Mouse (Mus musculus) liver, embryonic 14.5 days (tissue): ENCODE measurements around the gene Kctd21. TPM values are rescaled to one million over a fixed set of nuclear protein-coding genes. Genes with fewer than 3 reads are reported as not detected.

ENCODE experiments used
- ATAC-seq: fragments of 200-750 bp; cut with Nextera tagmentation; 2 replicates; pipeline ENCODE4 v1.8.0; 2017; ENCODE audit warnings: moderate number of reproducible peaks, mild to moderate bottlenecking, moderate library complexity; ENCODE audit not compliant: insufficient read depth
- DNase-seq, 3 experiments: peaks; one replicate each; pipeline ENCODE4 v3.0.0-alpha.2; 2012 to 2013; ENCODE audit warnings: low read depth in 3 of 3, low spot score in 3 of 3
- H3K27ac ChIP-seq: fragments of 300-500 bp; sonication (generic); 2 replicates; pipeline ENCODE4 v1.5.1; 2014; ENCODE audit warnings: moderate library complexity, mild to moderate bottlenecking, control low read depth, inconsistent platforms
- H3K27me3 ChIP-seq: fragments of 300-500 bp; sonication (generic); 2 replicates; pipeline ENCODE4 v1.6.1; 2014; ENCODE audit warnings: mild to moderate bottlenecking, low read length, moderate library complexity; ENCODE audit not compliant: control insufficient read depth, insufficient read depth
- H3K36me3 ChIP-seq: fragments of 300-500 bp; sonication (generic); replicated peaks from 2 replicates; pipeline ENCODE4 v1.6.1; 2014; ENCODE audit warnings: low read depth; ENCODE audit not compliant: control insufficient read depth, insufficient read depth
- H3K4me1 ChIP-seq, 2 experiments: fragments of 200-500 bp in 1 of 2; fragments of 300-500 bp in 1 of 2; sonication (generic) in 1 of 2; replicated peaks; 2 replicates each; pipeline ENCODE4 v1.6.1; 2012 to 2014; ENCODE audit warnings: antibody characterized with exemption in 1 of 2, inconsistent platforms in 1 of 2, low read length in 1 of 2; ENCODE audit not compliant: control insufficient read depth in 2 of 2, insufficient read depth in 2 of 2
- H3K4me2 ChIP-seq: fragments of 300-500 bp; sonication (generic); 2 replicates; pipeline ENCODE4 v1.6.1; 2014; ENCODE audit warnings: low read depth, mild to moderate bottlenecking, control low read depth, moderate library complexity
- H3K4me3 ChIP-seq, 2 experiments: fragments of 200-500 bp in 1 of 2; fragments of 300-500 bp in 1 of 2; sonication (generic) in 1 of 2; 2 replicates each; pipeline ENCODE4 v1.5.1; 2012 to 2014; ENCODE audit warnings: low read depth in 2 of 2, low read length in 2 of 2, mild to moderate bottlenecking in 2 of 2, control low read depth in 1 of 2, inconsistent platforms in 1 of 2, moderate library complexity in 1 of 2; ENCODE audit not compliant: insufficient read depth in 1 of 2
- H3K9ac ChIP-seq: fragments of 300-500 bp; sonication (generic); replicated peaks from 2 replicates; pipeline ENCODE4 v1.6.1; 2014; ENCODE audit warnings: mild to moderate bottlenecking, control low read depth, moderate library complexity
- H3K9me3 ChIP-seq: fragments of 300-500 bp; sonication (generic); 2 replicates; pipeline ENCODE4 v1.6.1; 2016; ENCODE audit warnings: low read length, mixed read lengths; ENCODE audit not compliant: control insufficient read depth
- CTCF ChIP-seq: IDR thresholded peaks from 2 replicates; pipeline ENCODE4 v1.5.1; 2016; ENCODE audit warnings: antibody characterized with exemption, low read depth, control low read depth
- EP300 ChIP-seq: IDR thresholded peaks from 2 replicates; pipeline ENCODE4 v1.6.1; 2016; ENCODE audit warnings: antibody characterized with exemption, low read depth
- WGBS: fragments of 180-500 bp; shearing (Covaris S2); extraction: QIAGEN DNeasy Blood & Tissue Kit; methylation state at CpG from one replicate; pipeline ENCODE4 v1.1.7; 2014; ENCODE audit not compliant: insufficient replicate concordance; 5-methylcytosine and 5-hydroxymethylcytosine counted together
- polyA plus RNA-seq, 2 experiments: library from polyadenylated mRNA; depleted of rRNA in 1 of 2; stranded (reverse) in 1 of 2; unstranded in 1 of 2; fragments of >200 nt; fragmentation: Nextera tagmentation in 1 of 2; extraction: Ambion mirVana in 1 of 2; gene quantifications; 2 replicates each; pipeline versions ENCODE4 v1.2.1 to v1.2.3; 2012 to 2014

Gene Kctd21
- polyA plus RNA-seq, 2 experiments: 0.76 to 0.80 TPM

DNA sequence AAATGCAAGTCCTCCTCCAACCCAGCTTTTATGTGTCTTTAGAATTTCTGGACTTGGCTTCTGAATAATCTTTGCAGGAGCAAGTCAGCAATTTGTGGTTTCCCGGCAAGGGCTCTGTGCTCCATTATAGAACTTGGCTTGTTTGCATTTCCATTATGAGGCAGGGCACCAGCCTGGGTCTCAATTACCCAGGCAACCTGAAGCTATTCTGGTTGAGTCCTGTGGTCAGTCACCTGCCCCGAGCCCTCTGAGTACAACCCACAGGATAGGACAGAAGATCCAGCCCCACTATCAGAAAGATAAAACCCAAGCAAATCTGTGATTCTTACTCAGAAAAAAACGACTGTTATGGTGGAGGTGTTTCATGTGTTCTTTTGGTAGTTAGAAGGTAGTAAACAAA, 28.8 kb downstream of the Kctd21 start:
- TF ChIP-seq EP300: no peak
- TF ChIP-seq CTCF: no peak
- Histone ChIP-seq H3K27me3 (no peaks in the 10 kb centered on the region), H3K9ac (no peak overlapping the region), H3K9me3 (no peaks in the 10 kb centered on the region), H3K4me3 (no peak overlapping the region), H3K27ac (no peak overlapping the region), H3K4me1 (no peaks in the 10 kb centered on the region), H3K36me3 (no peaks in the 10 kb centered on the region), H3K4me2 (no peak overlapping the region)
- 38% methylated on average over 3 of the region's 3 CpGs for WGBS
- DNase-seq (no peak), ATAC-seq (no peak)

DNA sequence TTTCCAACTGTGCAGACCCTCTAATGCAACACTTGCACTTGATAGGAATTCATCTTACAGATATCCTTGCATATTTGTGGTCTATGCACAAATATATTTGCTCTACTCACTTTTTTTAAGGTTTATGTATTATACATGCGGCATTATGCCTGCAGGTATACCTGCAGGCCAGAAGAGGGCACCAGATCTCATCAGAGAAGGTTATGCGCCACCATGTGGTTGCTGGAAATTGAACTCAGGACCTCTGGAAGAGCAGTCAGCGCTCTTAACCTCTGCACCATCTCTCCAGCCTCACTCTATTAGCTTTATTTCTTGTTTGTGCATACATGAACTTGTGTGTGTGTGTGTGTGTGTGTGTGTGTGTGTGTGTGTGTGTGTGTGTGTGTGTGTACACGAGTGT, 29.3 kb downstream of the Kctd21 start:
- WGBS: 23% methylated on average over 4 of the region's 4 CpGs
- H3K4me2 ChIP-seq: no peak overlapping the region
- H3K4me1 ChIP-seq: no peaks in the 10 kb centered on the region
- no peak overlapping the region for H3K4me3 ChIP-seq
- ATAC-seq (no peak), DNase-seq (peak in 2 of 3 experiments; percentile 42 to 45)
- H3K9me3 ChIP-seq: no peaks in the 10 kb centered on the region
- no peaks in the 10 kb centered on the region for H3K27me3 ChIP-seq
- no peak for TF ChIP-seq EP300
- TF ChIP-seq CTCF: peak; percentile 93
- H3K36me3 ChIP-seq: no peaks in the 10 kb centered on the region
- H3K27ac ChIP-seq: no peak overlapping the region
- H3K9ac ChIP-seq: no peak overlapping the region

DNA sequence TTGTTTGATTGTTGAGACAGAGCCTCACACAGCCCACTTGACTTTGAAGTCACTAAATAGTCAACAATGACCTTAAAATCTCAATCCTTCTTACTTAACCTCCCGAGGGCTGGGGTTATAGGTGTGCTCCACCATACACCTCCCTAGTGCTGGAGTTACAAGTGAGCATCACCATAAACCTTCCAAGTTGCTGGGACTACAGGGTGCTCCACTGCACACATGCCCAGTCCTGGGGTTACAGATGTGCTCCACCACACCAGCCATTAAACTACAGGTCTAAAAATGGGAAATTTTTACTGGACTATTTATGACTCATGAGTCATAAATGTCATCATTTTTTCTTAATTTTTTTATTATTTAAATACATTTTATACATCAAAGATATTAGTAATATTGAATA, 33.8 kb downstream of the Kctd21 start:
- DNase-seq (no peak), ATAC-seq (no peak)
- Histone ChIP-seq H3K4me1 (peaks cover 3 to 4% of the 10 kb centered on the region in 2 experiments), H3K4me2 (no peak overlapping the region), H3K9me3 (no peaks in the 10 kb centered on the region), H3K9ac (no peak overlapping the region), H3K4me3 (no peak overlapping the region), H3K27me3 (no peaks in the 10 kb centered on the region), H3K36me3 (no peaks in the 10 kb centered on the region), H3K27ac (no peak overlapping the region)
- 47% methylated on average over 1 of the region's 1 CpGs for WGBS
- TF ChIP-seq CTCF (no peak), EP300 (no peak)

DNA sequence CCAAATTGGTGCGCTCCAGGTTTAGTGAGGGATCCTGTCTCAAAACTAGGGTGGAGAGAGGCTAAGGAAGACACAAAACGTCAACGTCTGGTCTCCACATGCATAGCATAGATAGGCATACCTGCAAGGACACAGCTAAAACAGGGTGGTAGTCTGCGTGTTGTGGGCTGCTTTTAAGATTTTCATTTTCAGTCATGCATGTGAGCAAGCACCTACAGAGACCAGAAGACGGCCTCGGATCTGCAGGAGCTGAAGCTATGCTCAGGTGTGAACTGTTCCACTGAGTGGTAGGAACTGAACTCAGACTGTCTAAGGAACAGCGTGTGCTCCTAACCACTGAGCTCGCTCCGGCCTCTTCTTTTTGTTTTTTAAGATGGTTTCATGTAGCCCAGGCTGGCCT, 43.0 kb downstream of the Kctd21 start:
- Histone ChIP-seq H3K27ac (no peak overlapping the region), H3K4me2 (no peak overlapping the region), H3K4me3 (no peak overlapping the region), H3K9me3 (no peaks in the 10 kb centered on the region), H3K27me3 (no peaks in the 10 kb centered on the region), H3K9ac (no peak overlapping the region), H3K4me1 (peaks cover 8 to 13% of the 10 kb centered on the region in 2 experiments), H3K36me3 (peaks cover 37% of the 10 kb centered on the region)
- DNase-seq (no peak), ATAC-seq (no peak)
- 79% methylated on average over 9 of the region's 9 CpGs for WGBS
- no peak for TF ChIP-seq EP300
- no peak for TF ChIP-seq CTCF

DNA sequence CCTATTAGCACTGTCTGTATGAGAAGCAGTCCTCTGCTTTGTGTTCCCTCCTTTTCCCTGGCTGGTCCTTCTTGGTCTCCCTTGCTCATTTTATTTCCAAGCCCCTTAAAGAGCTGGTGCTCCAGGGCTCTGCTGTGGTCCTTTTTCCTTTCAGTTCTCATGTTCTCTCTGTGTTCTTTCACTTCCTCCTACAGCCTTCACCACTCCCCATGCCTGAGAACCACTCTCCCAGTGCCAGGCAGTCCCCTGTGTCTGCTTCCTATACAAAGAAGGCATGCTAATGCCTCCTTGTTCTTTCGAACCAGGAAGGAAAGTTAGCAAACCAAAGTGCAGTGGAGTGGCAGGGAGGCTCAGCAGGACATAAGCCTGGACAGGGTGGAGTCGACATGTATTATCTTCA, 43.8 kb downstream of the Kctd21 start:
- Histone ChIP-seq H3K9ac (no peak overlapping the region), H3K27me3 (no peaks in the 10 kb centered on the region), H3K4me1 (peaks cover 5 to 9% of the 10 kb centered on the region in 2 experiments), H3K36me3 (peaks cover 37% of the 10 kb centered on the region), H3K4me2 (no peak overlapping the region), H3K4me3 (no peak overlapping the region), H3K27ac (no peak overlapping the region), H3K9me3 (no peaks in the 10 kb centered on the region)
- no peak for DNase-seq
- WGBS: 48% methylated on average over 2 of the region's 2 CpGs
- no peak for ATAC-seq
- TF ChIP-seq CTCF: no peak
- TF ChIP-seq EP300: no peak

DNA sequence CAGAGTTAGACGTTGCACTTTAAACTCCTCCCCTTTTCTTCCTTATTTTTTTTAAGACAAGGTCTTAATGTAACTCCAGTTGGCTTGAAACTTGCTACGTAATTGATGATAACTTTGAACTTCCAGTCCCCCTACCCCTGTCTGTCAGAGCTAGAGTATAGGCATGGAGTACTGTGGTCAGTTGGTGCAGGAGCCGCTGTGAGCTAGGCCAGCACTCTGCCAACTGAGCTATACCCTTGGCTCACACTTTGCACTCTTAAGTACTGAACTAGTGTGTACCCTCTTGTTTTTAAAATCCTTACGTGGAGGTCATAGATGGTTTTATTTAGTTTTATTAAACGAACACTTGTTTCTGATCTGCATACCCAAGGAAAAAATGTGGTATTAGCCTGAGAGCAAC, 47.2 kb downstream of the Kctd21 start:
- Histone ChIP-seq H3K27ac (no peak overlapping the region), H3K4me1 (no peaks in the 10 kb centered on the region), H3K9me3 (no peaks in the 10 kb centered on the region), H3K36me3 (peaks cover 57% of the 10 kb centered on the region), H3K9ac (no peak overlapping the region), H3K27me3 (no peaks in the 10 kb centered on the region), H3K4me2 (no peak overlapping the region), H3K4me3 (no peak overlapping the region)
- TF ChIP-seq CTCF: no peak
- TF ChIP-seq EP300: no peak
- WGBS: 75% methylated on average over 5 of the region's 5 CpGs
- DNase-seq: no peak
- ATAC-seq: no peak
